Mouse (Mus musculus) heart, adult 8-10 months (tissue): ENCODE data around the gene Edar. TPM values are rescaled to one million over a fixed set of nuclear protein-coding genes. Genes with fewer than 3 reads are reported as not detected.

ENCODE experiments used
- DNase-seq: peaks from one replicate; pipeline ENCODE4 v3.0.0; 2022; ENCODE audit warnings: low spot score
- total RNA-seq, 4 experiments: library from RNA; stranded (reverse); gene quantifications; 2 replicates each; pipeline ENCODE4 v1.2.4; 2022

Gene Edar
- total RNA-seq, 4 experiments from 2014 or later = 0.08 to 0.69 (median 0.45) TPM

DNA sequence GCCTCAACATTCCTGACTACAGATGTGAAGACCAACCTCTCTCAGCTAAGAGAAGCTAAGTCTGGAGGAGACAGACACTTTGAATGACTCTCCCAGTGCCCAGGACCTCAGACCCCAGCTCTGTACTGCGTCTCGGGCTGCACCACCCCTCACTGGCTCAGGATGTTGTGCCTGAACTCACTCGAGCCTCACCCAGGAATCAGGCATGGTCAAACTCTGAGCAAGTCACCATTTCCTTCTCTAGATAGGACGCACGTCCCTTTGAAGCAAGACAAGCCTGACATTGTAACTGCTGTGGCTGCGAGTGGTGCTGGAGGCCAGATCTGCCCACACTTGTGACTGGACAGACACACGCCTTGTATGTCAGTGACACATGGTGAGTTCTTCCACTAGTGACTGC, 73.5 kb downstream of the Edar start:
- DNase-seq = no peak

DNA sequence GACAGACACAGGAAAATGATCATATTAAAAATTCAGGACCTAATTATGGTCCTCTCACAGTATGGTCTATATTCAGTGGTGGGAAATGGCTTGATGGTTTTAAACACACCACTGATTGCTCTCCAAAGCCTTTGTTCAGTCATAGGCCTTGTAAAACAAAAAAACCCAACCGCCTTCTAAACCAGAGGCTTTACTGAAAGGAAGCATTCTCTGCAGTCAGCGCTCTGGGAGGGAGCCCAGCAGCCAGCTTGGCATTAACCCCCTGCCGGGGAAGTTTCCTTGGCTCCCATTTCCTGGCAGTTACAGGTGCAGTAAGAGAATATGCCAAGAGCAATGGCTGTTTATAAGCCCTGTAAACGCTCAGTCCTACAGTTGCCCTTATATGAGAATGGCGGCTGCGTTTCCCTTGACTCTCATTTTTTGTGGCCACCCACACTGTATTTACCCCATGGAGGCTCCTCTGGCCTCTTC, 74.0 kb downstream of the Edar start:
- DNase-seq = no peak

DNA sequence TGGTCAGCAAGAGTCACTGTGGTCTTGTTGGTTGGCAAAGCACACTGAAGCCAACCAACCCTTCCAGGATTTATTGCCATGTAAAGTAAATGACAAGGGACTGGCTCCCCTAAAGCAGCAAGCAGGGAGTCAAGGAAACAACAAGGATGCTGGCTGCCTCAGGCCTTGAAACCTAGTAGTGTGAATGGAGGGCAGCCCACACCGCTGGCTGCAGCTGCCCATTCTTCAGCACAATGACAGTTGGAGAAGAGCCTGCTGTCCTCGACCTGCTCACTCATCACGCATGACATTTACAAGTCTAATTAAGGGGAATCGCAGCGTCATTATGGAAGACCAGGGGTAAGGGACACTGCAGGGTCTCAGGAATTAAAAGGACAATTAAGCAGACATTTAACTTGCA, 74.5 kb downstream of the Edar start:
- DNase-seq = no peak

DNA sequence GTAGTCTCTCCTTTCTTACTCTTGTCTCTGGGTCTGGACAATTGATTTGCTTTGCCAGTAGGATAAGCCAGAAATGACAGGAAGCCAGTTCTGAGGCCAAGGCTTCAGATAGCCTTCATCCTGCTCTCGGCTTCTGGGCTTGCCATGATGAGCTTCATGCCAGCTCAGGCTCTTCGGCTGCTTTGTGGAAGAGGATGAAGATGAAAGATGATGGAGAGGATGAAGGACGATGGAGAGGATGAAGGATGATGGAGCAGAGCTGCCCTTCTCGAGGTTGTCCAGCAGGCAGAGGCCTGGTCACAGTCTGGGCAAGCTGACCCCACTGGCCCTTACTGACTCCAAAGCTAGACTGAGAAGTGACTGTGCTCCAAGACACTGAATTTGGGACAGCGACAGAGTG, 75.3 kb downstream of the Edar start:
- no peak for DNase-seq

DNA sequence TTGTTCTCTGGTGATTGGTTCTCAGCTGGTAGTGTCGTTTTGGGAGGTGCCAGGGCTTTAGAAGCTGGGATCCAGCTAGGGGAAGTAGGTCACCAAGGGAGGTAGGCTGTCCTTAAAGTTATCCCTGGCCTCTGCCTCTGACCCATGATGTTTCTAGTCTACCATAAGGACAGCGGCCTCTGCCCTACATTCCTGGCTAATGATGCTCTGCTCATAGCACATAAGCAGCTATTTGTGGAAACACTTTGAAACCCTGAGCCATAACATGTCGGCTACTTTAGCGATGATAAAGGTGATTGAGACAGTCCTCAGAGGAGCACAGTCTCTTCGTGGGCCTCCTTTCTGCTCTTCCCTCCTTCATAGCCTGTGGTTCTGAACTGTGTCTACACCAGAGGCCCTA, 79.6 kb downstream of the Edar start:
- peak; percentile 11 for DNase-seq

DNA sequence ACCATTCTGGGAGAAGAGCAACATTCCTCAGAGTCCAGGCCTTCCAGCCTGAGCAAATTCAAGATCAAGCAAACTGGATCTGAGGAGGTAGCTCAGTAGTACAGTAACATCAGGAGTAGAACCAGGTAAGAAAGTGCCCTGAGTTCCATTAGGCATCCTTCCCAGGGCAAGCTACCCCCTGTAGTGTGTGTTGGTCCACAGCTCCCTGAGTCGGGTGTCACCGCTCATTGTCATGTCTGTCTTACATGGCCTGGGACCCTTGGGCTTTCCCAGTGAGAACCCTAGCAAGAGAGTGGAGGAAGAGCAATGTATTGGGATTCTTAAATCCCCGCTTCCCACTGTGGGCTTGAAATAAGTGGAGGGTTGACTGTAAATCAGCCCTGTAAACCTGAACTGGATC, 80.3 kb downstream of the Edar start:
- no peak for DNase-seq

DNA sequence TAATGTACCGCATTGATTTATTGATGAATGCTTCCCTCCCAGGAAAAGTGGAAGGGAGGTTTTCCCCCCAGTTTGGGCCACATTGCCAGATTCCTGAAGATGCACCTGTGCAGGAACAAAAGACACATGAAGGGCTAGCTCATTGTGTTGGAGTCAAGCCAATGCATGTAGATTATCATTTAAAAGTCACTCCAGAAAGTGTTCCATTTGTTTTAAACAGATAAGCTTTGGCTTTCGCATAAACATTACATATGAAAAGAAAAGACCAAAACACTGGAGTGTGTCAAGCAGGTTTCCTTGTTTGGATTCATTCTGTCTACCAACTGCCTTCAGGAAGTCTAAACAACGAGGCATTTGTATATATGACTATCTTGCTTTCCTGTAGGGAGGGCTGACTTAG, 81.0 kb downstream of the Edar start:
- no peak for DNase-seq

DNA sequence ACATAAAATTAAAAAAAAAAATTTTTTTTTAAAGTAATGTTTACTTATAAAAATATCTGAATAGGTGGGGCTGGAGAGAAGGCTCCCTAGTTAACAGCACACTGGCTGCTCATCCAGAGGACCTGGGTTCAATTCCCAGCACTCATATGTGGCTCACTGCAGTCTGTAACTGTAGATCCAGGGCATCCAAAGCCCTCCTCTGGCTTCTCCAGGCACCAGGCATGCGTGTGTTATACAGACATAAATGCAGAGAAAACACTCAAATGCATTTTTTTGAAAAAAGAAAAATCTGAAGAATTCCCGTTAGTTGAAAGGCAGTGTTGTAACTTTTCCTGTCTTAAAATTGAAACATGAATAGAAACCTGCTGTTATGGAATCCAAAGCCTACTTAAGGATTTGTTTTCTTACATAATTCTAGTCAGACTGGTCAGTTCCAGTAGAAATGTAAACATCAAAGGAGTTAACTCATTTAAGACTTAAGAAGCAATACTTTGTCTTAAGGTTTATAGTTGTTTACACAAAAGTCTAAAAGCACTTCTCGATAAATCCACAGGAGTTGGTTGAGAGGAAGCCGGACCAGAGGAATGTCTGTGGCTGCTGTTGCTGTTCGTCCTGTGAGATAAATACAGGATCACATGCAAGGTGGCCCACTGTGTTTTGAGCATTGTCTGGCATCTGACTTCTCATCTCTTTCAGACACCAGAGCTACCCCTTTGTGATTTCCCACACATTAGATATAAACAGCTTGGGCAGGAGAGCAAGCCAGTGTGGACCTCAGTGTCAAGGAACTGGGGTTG, 89.8 kb downstream of the Edar start:
- DNase-seq = no peak

DNA sequence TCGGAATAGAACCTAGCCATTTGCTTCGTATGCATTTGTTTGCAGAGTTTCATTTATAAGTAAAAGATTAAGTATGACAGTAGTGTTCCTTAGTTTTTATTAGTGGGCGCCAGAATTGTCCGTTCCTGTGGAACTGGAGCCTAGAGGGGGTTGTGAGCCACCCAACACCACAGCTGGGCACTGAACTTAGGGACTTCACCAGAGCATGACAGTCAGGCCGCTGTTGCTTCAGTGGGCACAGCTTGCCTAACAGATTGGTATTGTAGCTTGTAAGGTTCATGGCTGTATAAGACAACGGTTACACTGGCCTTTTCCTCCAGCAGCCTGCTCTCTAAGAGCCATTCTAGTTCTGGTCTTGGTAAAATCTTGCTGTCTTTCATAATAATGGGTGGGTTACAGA, 114.9 kb downstream of the Edar start:
- DNase-seq = no peak

DNA sequence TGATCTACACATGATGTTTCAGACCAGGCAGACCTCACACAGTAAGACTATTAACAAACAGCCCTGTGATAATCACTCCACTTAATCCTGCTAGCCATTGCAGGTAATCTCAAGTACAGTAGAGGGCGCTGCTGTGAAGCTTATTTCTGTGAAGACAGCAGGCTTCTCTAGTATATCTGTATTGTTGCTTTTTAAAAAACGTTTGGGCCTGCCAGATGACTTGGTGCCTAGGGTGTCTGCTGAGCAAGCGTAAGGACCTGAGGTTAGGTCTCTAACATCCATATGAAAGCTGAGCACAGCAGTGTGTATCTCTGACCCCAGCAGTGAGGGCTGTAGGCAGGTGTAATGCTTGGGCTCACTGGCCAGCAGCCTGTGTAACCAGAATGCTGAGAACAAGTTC, 115.6 kb downstream of the Edar start:
- DNase-seq = no peak

DNA sequence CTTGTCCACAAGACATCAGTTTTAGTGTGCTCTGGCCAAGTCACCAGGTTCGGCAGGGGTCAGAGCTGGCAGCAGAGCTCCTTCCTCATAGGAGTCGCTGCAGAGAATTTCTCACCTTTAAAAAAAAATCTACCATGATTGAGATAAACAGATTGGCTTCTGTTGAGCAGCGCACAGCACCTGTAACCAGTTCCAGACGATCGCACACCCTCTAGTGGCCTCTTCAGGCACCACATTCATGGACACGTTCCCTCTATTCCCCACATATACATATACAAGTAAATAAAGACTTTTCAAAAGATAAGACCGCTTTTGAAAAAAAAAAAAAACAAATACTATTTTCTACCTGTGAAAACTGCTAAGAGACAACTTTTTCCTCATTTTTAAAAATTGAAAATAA, 116.4 kb downstream of the Edar start:
- DNase-seq = no peak

DNA sequence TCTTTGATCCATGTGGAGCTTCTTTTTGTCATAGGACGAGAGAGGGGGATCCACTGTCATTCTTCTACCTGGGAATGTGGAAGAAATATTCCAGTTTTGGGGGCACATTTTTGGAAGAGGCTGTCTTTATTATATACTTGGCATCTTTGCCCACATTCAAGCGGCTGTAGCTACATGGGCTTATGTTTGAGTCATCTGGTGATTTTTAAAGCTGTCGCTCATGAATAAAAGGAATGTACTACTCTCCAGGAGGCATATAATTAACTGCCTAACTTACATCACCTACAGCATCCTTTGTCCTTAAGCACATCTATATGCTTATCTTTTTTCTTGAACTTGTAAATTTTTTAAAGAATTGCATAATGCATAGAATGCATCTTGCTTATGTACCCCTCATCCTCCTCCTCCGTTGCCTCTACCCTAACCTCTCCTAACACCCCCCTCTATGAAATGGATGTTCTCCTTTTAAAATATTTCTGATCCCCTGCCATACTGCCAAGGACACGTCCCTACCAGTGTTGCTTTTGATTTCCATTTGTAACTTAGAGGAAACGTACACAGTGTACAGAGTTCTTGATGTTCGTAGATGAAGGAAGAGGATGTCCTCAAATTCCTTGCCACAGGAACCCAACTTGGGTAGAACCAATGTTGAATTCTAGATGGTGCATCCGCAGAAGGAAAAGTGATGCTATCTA, 120.6 kb downstream of the Edar start:
- DNase-seq = no peak

Other genes with a start within 250 kb of the Edar start
- 10 to 100 TPM; 49.8 to 53.3 (median 51.2) TPM for gene Ranbp2, start 228.7 kb downstream of the Edar start, total RNA-seq
- gene Ccdc138, start 177.7 kb downstream of the Edar start, total RNA-seq = under 1 TPM; 0.37 to 0.82 (median 0.53) TPM
- gene Gm17542, start 42.6 kb upstream of the Edar start, total RNA-seq = not detected
- 1 to 10 TPM in 2 of 4 experiments, under 1 TPM in 2; 0.95 to 1.6 (median 0.98) TPM for gene Sh3rf3, start 137.7 kb upstream of the Edar start, total RNA-seq